ENCODE assay signal across 7 mouse cellular contexts in genomic region chr1:186749675-186750283, GRCm38 (mm10). TPM values are rescaled to one million over a fixed set of nuclear protein-coding genes. Genes with fewer than 3 reads are reported as not detected.
DNase-seq lines count a peak whose midpoint lies in the region; ATAC-seq and TF ChIP-seq lines count a peak whose summit lies in the region.

No protein-coding gene starts in this region.

- no peak for DNase-seq in spleen, adult 2 months (ENCODE audit: low read depth in 1 of 2, low spot score in 2 of 2)
- DNase-seq in spleen, adult 12 weeks (ENCODE audit: low spot score): no peak
- peak; percentile 28 for DNase-seq in hindbrain, embryonic 14.5 days (ENCODE audit: low spot score)
- DNase-seq in natural killer cell, adult 2 months (ENCODE audit: low spot score in 2 of 2): no peak
- no peak for DNase-seq in layer of hippocampus, adult 18-20 months (ENCODE audit: low spot score in 2 of 2)

- TF ChIP-seq POLR2A in spleen, adult 2 months (IDR thresholded peaks at IDR 0.05; ENCODE audit: low read depth, low read length): no peak
- no peak for TF ChIP-seq POLR2A in cortical plate, adult 2 months (IDR thresholded peaks at IDR 0.05; ENCODE audit: extremely low read depth, insufficient read depth, low read length)

- peak overlapping the region; percentile 88 for H3K4me3 ChIP-seq in spleen, adult 2 months (ENCODE audit: extremely low read depth, insufficient read depth, insufficient read length)
- H3K4me3 ChIP-seq in cortical plate, adult 2 months (ENCODE audit: insufficient read depth, low read length): peak overlapping the region; percentile 72
- peak overlapping the region; percentile 60 for H3K4me3 ChIP-seq in hindbrain, embryonic 14.5 days (replicated peaks; ENCODE audit: low read length)

- H3K4me2 ChIP-seq in hindbrain, embryonic 14.5 days (replicated peaks): peak overlapping the region; percentile 77

- no peaks in the 10 kb centered on the region for H3K9me3 ChIP-seq in hindbrain, embryonic 14.5 days (ENCODE audit: control insufficient read depth, low read length)

- TF ChIP-seq CTCF in spleen, adult 2 months (IDR thresholded peaks at IDR 0.05; ENCODE audit: extremely low read depth, insufficient read depth, insufficient read length, insufficient replicate concordance): no peak
- TF ChIP-seq CTCF in cortical plate, adult 2 months (IDR thresholded peaks at IDR 0.05; ENCODE audit: extremely low read depth, insufficient read depth, low read length): no peak

- peaks cover 6% of the 10 kb centered on the region; the same call in 1 of the 2 replicates for H3K4me1 ChIP-seq in spleen, adult 2 months (ENCODE audit: control insufficient read depth, insufficient read depth, insufficient read length)
- H3K4me1 ChIP-seq in cortical plate, adult 2 months (ENCODE audit: control insufficient read depth, insufficient read depth, low read length): peaks cover 4% of the 10 kb centered on the region; the same call in 1 of the 2 replicates
- H3K4me1 ChIP-seq in hindbrain, embryonic 14.5 days (replicated peaks; ENCODE audit: control insufficient read depth, insufficient read depth, low read length): peaks cover 16% of the 10 kb centered on the region

- H3K9ac ChIP-seq in hindbrain, embryonic 14.5 days: peak overlapping the region; percentile 69

- H3K36me3 ChIP-seq in spleen, adult 2 months (ENCODE audit: control insufficient read depth, insufficient read depth, low read length): no peaks in the 10 kb centered on the region
- no peaks in the 10 kb centered on the region for H3K36me3 ChIP-seq in hindbrain, embryonic 14.5 days (replicated peaks; ENCODE audit: control insufficient read depth, insufficient read depth)

- WGBS in spleen, adult 2 months: 44% methylated on average over 10 of the region's 10 CpGs
- WGBS in hindbrain, embryonic 14.5 days: 41% methylated on average over 10 of the region's 10 CpGs

- H3K27ac ChIP-seq in spleen, adult 2 months (ENCODE audit: insufficient read depth, low read length): no peak overlapping the region
- no peak overlapping the region; the same call in 1 of the 2 replicates for H3K27ac ChIP-seq in cortical plate, adult 2 months (ENCODE audit: insufficient read depth, low read length)
- peak overlapping the region; percentile 69 for H3K27ac ChIP-seq in hindbrain, embryonic 14.5 days

- no peaks in the 10 kb centered on the region for H3K27me3 ChIP-seq in spleen, adult 2 months (ENCODE audit: control insufficient read depth, insufficient read depth, low read length)
- no peaks in the 10 kb centered on the region for H3K27me3 ChIP-seq in hindbrain, embryonic 14.5 days (ENCODE audit: control insufficient read depth, insufficient read depth, low read length)

- ATAC-seq in hindbrain, embryonic 14.5 days (ENCODE audit: low FRiP score): peak; percentile 52
- peak; percentile 22; the same call in 1 of the 2 replicates for ATAC-seq in megakaryocyte-erythroid progenitor cell, adult 5-6 weeks (replicated peaks; ENCODE audit: low FRiP score, low TSS enrichment, poor library complexity, severe bottlenecking)

RNA-seq across cellular contexts. Expression of gene Rrp15, which starts 0.6 kb away (rescaled TPM):
- 2.3 and 2.5 TPM in 2 replicates for polyA plus RNA-seq in spleen, adult 2 months (2012; rRNA removed)
- polyA plus RNA-seq in cortical plate, adult 2 months (2012; rRNA removed): 10.8 and 14.5 TPM in 2 replicates
- 26.8 and 27.9 TPM in 2 replicates for polyA plus RNA-seq in hindbrain, embryonic 14.5 days (2014; fragmentation: Nextera tagmentation; extraction: Ambion mirVana)
- total RNA-seq in megakaryocyte-erythroid progenitor cell, adult 5-6 weeks (2014; fragmentation: Nextera tagmentation): 60.2 and 61.8 TPM in 2 replicates
- 187 and 191 TPM in 2 replicates for total RNA-seq in megakaryocyte-erythroid progenitor cell, adult 5-6 weeks (2017)
- 10 to 100 TPM; 15.1 to 16.2 TPM for total RNA-seq in layer of hippocampus, adult 18-20 months (2021)

RNA-seq across cellular contexts. Expression of gene Tgfb2, which starts 44.0 kb away (rescaled TPM):
- 0.26 and 0.40 TPM in 2 replicates for polyA plus RNA-seq in spleen, adult 2 months (2012; rRNA removed)
- polyA plus RNA-seq in cortical plate, adult 2 months (2012; rRNA removed): 3.8 and 4.7 TPM in 2 replicates
- polyA plus RNA-seq in hindbrain, embryonic 14.5 days (2014; fragmentation: Nextera tagmentation; extraction: Ambion mirVana): 23.2 and 31.8 TPM in 2 replicates
- 0.13 and 0.64 TPM in 2 replicates for total RNA-seq in megakaryocyte-erythroid progenitor cell, adult 5-6 weeks (2014; fragmentation: Nextera tagmentation)
- 0.04 TPM in 1 of 2 replicates, not detected in the other for total RNA-seq in megakaryocyte-erythroid progenitor cell, adult 5-6 weeks (2017)
- total RNA-seq in layer of hippocampus, adult 18-20 months (2021): 10 to 100 TPM; 25.9 to 26.9 TPM
